Mouse (Mus musculus): Measurements from ENCODE around the gene Spef1. TPM values are rescaled to one million over a fixed set of nuclear protein-coding genes. Genes with fewer than 3 reads are reported as not detected.
A peak's percentile ranks its signal among the peaks of the same experiment; 100 is the strongest.

Gene Spef1
- polyA plus RNA-seq, 2 experiments: 6.7 to 16.3 TPM

DNA sequence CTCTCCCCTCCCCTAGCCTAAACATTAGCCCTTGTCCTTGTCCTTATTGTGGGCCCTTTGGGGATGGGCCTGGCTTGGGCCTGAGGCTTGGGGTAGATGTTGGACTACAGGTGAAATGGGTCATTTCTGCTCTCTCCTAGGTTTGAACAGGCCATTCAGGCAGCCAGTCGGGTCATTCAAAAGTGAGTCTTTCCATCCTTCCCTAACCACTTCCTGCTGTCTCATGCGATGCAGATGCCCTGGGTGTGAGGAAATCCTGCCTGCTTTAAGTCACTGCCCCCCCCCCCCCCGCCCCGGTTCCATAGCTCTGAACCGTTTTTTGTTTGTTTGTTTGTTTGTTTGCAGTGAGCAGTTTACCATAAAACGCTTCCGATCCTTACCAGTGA, 3.9 kb upstream of the Spef1 start:
- TF ChIP-seq POLR2A (IDR thresholded peaks at IDR 0.05; ENCODE audit: borderline replicate concordance, extremely low read depth, insufficient read depth, insufficient read length): no peak
- Histone ChIP-seq H3K4me3 (replicated peaks; ENCODE audit: low read length) (no peak overlapping the region), H3K27ac (replicated peaks; ENCODE audit: low read depth, low read length) (no peak overlapping the region), H3K4me1 (ENCODE audit: control insufficient read depth, insufficient read depth, low read length) (peaks cover 17% of the 10 kb centered on the region), H3K27me3 (ENCODE audit: control insufficient read depth, insufficient read depth, low read length) (no peaks in the 10 kb centered on the region), H3K36me3 (ENCODE audit: control insufficient read depth, insufficient read depth, low read length) (peaks cover 57% of the 10 kb centered on the region), H3K4me2 (replicated peaks; ENCODE audit: low read depth, low read length, severe bottlenecking) (no peak overlapping the region), H3K9ac (ENCODE audit: low read depth, low read length, severe bottlenecking) (no peak overlapping the region), H3K9me3 (ENCODE audit: control insufficient read depth, low read length) (no peaks in the 10 kb centered on the region)
- ATAC-seq (ENCODE audit: low FRiP score, low read depth) (no peak), DNase-seq (ENCODE audit: low spot score) (no peak)
- 86% methylated on average over 7 of the region's 7 CpGs for WGBS

DNA sequence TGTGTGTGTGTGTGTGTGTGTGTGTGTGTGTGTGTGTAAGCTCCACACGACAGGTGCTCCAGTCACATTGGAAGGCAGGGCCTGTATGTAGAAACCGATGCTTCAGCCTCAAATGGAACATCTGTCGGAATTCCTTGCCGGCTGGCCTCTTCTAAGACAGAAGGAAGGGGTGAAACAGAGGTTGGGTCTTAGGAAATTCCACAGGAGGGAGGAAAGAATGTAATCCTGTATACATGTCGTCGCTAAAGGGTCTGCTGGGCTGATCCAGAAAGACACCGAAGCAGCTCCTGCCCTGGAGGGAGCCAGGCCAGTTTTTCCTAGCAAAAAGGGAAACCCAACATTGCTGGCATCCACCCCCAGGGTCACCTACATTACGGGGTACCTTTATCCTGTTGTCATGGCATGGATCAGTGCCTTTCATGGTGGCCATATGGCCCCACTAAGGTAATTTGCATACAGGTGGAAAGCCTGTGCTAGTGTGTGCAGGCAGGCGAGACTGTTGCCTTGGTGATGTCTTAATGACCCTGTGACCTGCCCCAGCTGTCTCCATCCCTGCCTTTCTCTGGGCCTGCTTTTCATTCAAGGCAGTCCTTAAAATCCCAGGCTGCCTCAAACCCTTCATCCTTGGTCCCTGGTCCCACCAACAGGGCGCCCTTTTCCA, 3.4 kb upstream of the Spef1 start:
- Histone ChIP-seq H3K4me3 (replicated peaks; ENCODE audit: low read length) (no peak overlapping the region), H3K9me3 (ENCODE audit: control insufficient read depth, low read length) (no peaks in the 10 kb centered on the region), H3K4me1 (ENCODE audit: control insufficient read depth, insufficient read depth, low read length) (peaks cover 17% of the 10 kb centered on the region), H3K4me2 (replicated peaks; ENCODE audit: low read depth, low read length, severe bottlenecking) (no peak overlapping the region), H3K36me3 (ENCODE audit: control insufficient read depth, insufficient read depth, low read length) (peaks cover 52% of the 10 kb centered on the region), H3K9ac (ENCODE audit: low read depth, low read length, severe bottlenecking) (no peak overlapping the region), H3K27me3 (ENCODE audit: control insufficient read depth, insufficient read depth, low read length) (no peaks in the 10 kb centered on the region), H3K27ac (replicated peaks; ENCODE audit: low read depth, low read length) (0 out of 2 replicates have a peak overlapping the region, but pooled peaks have one; percentile 19)
- DNase-seq (ENCODE audit: low spot score) (peak; percentile 55), ATAC-seq (ENCODE audit: low FRiP score, low read depth) (peak; percentile 50; the same call in 1 of the 2 replicates)
- TF ChIP-seq POLR2A (IDR thresholded peaks at IDR 0.05; ENCODE audit: borderline replicate concordance, extremely low read depth, insufficient read depth, insufficient read length): no peak
- WGBS: 37% methylated on average over 10 of the region's 10 CpGs

DNA sequence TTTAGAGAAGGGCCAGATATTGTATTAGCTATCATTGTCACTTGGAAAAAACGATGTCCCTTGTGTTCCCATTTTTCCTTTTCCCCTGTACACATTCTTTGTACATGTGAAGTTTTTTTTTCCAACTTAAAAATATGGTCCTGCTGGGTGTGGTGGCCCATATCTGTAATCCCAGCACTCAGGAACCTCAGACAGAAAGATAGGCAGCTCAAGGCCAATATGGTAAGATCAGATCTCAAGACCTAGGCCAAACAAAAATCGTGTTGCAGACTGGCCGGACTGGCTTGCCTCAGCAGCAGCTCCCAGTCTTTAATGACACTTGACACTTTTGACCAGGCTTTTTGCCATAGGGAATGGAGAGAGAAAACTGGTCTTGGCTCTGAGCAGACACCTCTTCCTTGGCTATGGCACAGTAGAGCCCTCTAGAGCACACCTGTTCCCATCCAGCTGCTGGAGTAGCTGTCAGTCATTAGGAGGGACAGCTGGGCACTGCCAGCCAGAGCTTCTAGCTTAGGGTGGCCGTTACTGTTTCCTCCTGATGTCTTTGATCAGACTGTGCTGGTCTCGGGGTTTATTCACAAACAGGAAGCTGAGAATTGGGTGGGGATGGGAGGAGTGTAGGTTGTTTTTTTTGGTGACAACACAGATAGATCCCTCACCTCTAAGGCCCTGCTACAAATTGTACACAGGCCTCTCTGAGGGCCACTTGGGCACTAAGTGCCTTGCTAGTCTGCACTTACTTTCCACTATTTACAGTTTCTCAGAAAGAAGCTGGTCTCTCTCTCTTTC, 2.6 kb upstream of the Spef1 start:
- H3K9me3 ChIP-seq (ENCODE audit: control insufficient read depth, low read length): no peaks in the 10 kb centered on the region
- no peak overlapping the region for H3K9ac ChIP-seq (ENCODE audit: low read depth, low read length, severe bottlenecking)
- H3K4me1 ChIP-seq (ENCODE audit: control insufficient read depth, insufficient read depth, low read length): peaks cover 17% of the 10 kb centered on the region
- no peak for TF ChIP-seq POLR2A (IDR thresholded peaks at IDR 0.05; ENCODE audit: borderline replicate concordance, extremely low read depth, insufficient read depth, insufficient read length)
- H3K27ac ChIP-seq (replicated peaks; ENCODE audit: low read depth, low read length): 0 out of 2 replicates have a peak overlapping the region, but pooled peaks have one; percentile 19
- 43% methylated on average over 5 of the region's 5 CpGs for WGBS
- DNase-seq (ENCODE audit: low spot score) (peak; percentile 33), ATAC-seq (ENCODE audit: low FRiP score, low read depth) (no peak)
- no peak overlapping the region for H3K4me2 ChIP-seq (replicated peaks; ENCODE audit: low read depth, low read length, severe bottlenecking)
- H3K27me3 ChIP-seq (ENCODE audit: control insufficient read depth, insufficient read depth, low read length): no peaks in the 10 kb centered on the region
- H3K36me3 ChIP-seq (ENCODE audit: control insufficient read depth, insufficient read depth, low read length): peaks cover 45% of the 10 kb centered on the region
- no peak overlapping the region for H3K4me3 ChIP-seq (replicated peaks; ENCODE audit: low read length)

DNA sequence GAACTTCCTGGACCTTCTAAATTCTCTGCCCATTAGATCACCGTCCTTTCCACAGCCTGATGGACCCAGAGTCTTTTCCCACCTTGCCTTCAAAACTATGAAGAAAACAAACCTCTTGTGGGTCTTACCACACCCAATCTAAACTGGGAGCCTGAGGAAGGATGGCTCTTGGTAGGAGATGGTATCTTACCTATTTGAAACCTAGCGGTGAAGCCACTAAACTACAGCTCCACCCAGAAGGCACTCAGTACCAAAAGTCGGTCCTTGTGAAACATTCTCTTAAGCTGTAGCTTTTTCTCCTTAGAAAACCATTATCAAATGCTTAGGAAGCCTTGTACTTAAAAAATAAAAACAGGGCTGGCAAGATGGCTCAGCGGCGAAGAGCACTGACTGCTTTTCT, 1.2 kb upstream of the Spef1 start:
- Histone ChIP-seq H3K27me3 (ENCODE audit: control insufficient read depth, insufficient read depth, low read length) (no peaks in the 10 kb centered on the region), H3K27ac (replicated peaks; ENCODE audit: low read depth, low read length) (no peak overlapping the region), H3K4me1 (ENCODE audit: control insufficient read depth, insufficient read depth, low read length) (peaks cover 17% of the 10 kb centered on the region), H3K36me3 (ENCODE audit: control insufficient read depth, insufficient read depth, low read length) (peaks cover 31% of the 10 kb centered on the region), H3K9me3 (ENCODE audit: control insufficient read depth, low read length) (no peaks in the 10 kb centered on the region), H3K4me2 (replicated peaks; ENCODE audit: low read depth, low read length, severe bottlenecking) (peak overlapping the region; percentile 66), H3K9ac (ENCODE audit: low read depth, low read length, severe bottlenecking) (no peak overlapping the region), H3K4me3 (replicated peaks; ENCODE audit: low read length) (no peak overlapping the region)
- TF ChIP-seq POLR2A (IDR thresholded peaks at IDR 0.05; ENCODE audit: borderline replicate concordance, extremely low read depth, insufficient read depth, insufficient read length): no peak
- ATAC-seq (ENCODE audit: low FRiP score, low read depth): no peak
- 94% methylated on average over 5 of the region's 5 CpGs for WGBS
- DNase-seq (ENCODE audit: low spot score): no peak

DNA sequence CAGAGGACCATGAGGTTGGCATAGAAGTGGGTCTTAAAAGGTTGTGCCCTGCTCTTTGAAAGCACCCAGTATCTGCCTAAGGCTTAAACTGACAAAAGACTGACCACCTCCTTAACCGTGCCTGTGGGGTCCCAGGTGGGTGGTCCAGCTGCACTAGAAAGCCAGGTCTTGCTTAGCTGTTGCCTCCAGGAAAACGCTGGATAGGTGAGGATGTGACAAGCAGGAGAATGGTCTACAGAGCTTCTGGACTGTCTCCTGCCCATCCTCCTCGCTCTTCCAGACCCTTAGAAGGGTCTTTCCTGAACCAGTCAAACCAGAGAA, 480 bp upstream of the Spef1 start:
- WGBS: 21% methylated on average over 3 of the region's 3 CpGs
- H3K27ac ChIP-seq (replicated peaks; ENCODE audit: low read depth, low read length): no peak overlapping the region
- peaks cover 17% of the 10 kb centered on the region for H3K4me1 ChIP-seq (ENCODE audit: control insufficient read depth, insufficient read depth, low read length)
- H3K4me2 ChIP-seq (replicated peaks; ENCODE audit: low read depth, low read length, severe bottlenecking): peak overlapping the region; percentile 66
- peaks cover 24% of the 10 kb centered on the region for H3K36me3 ChIP-seq (ENCODE audit: control insufficient read depth, insufficient read depth, low read length)
- no peak for ATAC-seq (ENCODE audit: low FRiP score, low read depth)
- H3K4me3 ChIP-seq (replicated peaks; ENCODE audit: low read length): peak overlapping the region; percentile 59
- no peaks in the 10 kb centered on the region for H3K27me3 ChIP-seq (ENCODE audit: control insufficient read depth, insufficient read depth, low read length)
- TF ChIP-seq POLR2A (IDR thresholded peaks at IDR 0.05; ENCODE audit: borderline replicate concordance, extremely low read depth, insufficient read depth, insufficient read length): no peak
- H3K9me3 ChIP-seq (ENCODE audit: control insufficient read depth, low read length): no peaks in the 10 kb centered on the region
- peak overlapping the region; percentile 64 for H3K9ac ChIP-seq (ENCODE audit: low read depth, low read length, severe bottlenecking)
- DNase-seq (ENCODE audit: low spot score): no peak

Measured in limb, embryonic 14.5 days (tissue).